In genomic region chr2:166280651-166281127, GRCm38 (mm10) we compare ENCODE assay signal across 10 mouse cellular contexts.
DNase-seq lines count a peak whose midpoint lies in the region; ATAC-seq and TF ChIP-seq lines count a peak whose summit lies in the region.
"Had no signal": no experiment of that assay in that cellular context is flagged by ENCODE, and none has a peak within 500 bp of the region (broad histone marks: within the 10 kb centered on the region; RNA-seq: fewer than 3 reads in every experiment).

No protein-coding gene starts in this region.

- peak; percentile 40 for DNase-seq in gastrocnemius, adult 2 months
- DNase-seq in gastrocnemius, postnatal 4 days (ENCODE audit: low spot score in 2 of 2), result no peak
- peak; percentile 35 for DNase-seq in Patski (ENCODE audit: low read depth, low spot score)
- DNase-seq in forebrain, embryonic 14.5 days (ENCODE audit: low spot score), result peak; percentile 60
- no peak for DNase-seq in limb, embryonic 10.5 days (ENCODE audit: low spot score)
- DNase-seq in retina, postnatal 1 day, result no peak
- no peak for DNase-seq in layer of hippocampus, postnatal 36 days
- no peak for DNase-seq in adrenal gland, adult 18-20 months (ENCODE audit: low spot score in 2 of 2)
- DNase-seq: adrenal gland, postnatal 14 days had no signal

- H3K9me3 ChIP-seq in forebrain, embryonic 14.5 days (replicated peaks; ENCODE audit: control insufficient read depth, low read length), result 0 out of 2 replicates have a peak, but pooled peaks cover 5% of the 10 kb centered on the region
- H3K9me3 ChIP-seq in limb, embryonic 10.5 days (replicated peaks), result no peaks in the 10 kb centered on the region

- peak overlapping the region; percentile 24; the same call in 1 of the 2 replicates for H3K27ac ChIP-seq in gastrocnemius, adult 2 months
- H3K27ac ChIP-seq in forebrain, embryonic 14.5 days (ENCODE audit: low read depth, low read length), result no peak overlapping the region
- H3K27ac ChIP-seq in limb, embryonic 10.5 days, result peak overlapping the region; percentile 63

- H3K4me1 ChIP-seq in forebrain, embryonic 14.5 days (ENCODE audit: control insufficient read depth, insufficient read depth, low read length), result no peaks in the 10 kb centered on the region
- H3K4me1 ChIP-seq in limb, embryonic 10.5 days, result peaks cover 16% of the 10 kb centered on the region

- intact Hi-C loops in gastrocnemius, adult 2 months (cut with DNase I), result no loop called here

- H3K4me2 ChIP-seq in forebrain, embryonic 14.5 days (ENCODE audit: low read length), result no peak overlapping the region

- POLR2A ChIA-PET in Patski (lab: Charles Lee), result interaction anchor here (0.6 kb wide), 1 partner anchor 14 kb away, joined by 3 read pairs; no protein-coding TSS in a partner anchor

- H3K4me3 ChIP-seq in gastrocnemius, adult 2 months, result no peak overlapping the region
- no peak overlapping the region for H3K4me3 ChIP-seq in forebrain, embryonic 14.5 days (ENCODE audit: low read depth, low read length)
- H3K4me3 ChIP-seq in limb, embryonic 10.5 days, result no peak overlapping the region
- H3K4me3 ChIP-seq: myocyte had no signal

- no peaks in the 10 kb centered on the region for H3K36me3 ChIP-seq in forebrain, embryonic 14.5 days (ENCODE audit: control insufficient read depth, insufficient read depth, low read length)
- no peaks in the 10 kb centered on the region for H3K36me3 ChIP-seq in limb, embryonic 10.5 days

- in situ Hi-C loops in Patski (cut with MboI; ENCODE audit: low pct_unique_long_range_greater_than_20kb), result no loop called here

- ATAC-seq in Patski, result peak; percentile 65
- peak; percentile 72 for ATAC-seq in forebrain, embryonic 14.5 days

- H3K9ac ChIP-seq in forebrain, embryonic 14.5 days (ENCODE audit: low read length), result no peak overlapping the region

- no peak for TF ChIP-seq CTCF in gastrocnemius, adult 2 months (IDR thresholded peaks at IDR 0.05)
- no peak for TF ChIP-seq CTCF in Patski (IDR thresholded peaks at IDR 0.05)

- WGBS in forebrain, embryonic 14.5 days, result 41% methylated on average over 5 of the region's 5 CpGs
- WGBS in limb, embryonic 10.5 days, result 55% methylated on average over 5 of the region's 5 CpGs

- CTCF ChIA-PET in Patski (lab: Charles Lee), result interaction anchor here (1.1 kb wide), 1 partner anchor 20 kb away, joined by 4 read pairs; no protein-coding TSS in a partner anchor

- H3K27me3 ChIP-seq in Patski, result no peaks in the 10 kb centered on the region
- no peaks in the 10 kb centered on the region for H3K27me3 ChIP-seq in forebrain, embryonic 14.5 days (replicated peaks; ENCODE audit: control insufficient read depth, insufficient read depth, low read length)
- no peaks in the 10 kb centered on the region for H3K27me3 ChIP-seq in limb, embryonic 10.5 days (ENCODE audit: low read depth, poor library complexity, severe bottlenecking)

Comparison
In these comparisons a context has a peak if more than half of its experiments do, and no peak if none do; other contexts are left out.
1. DNase-seq: peak in gastrocnemius, adult 2 months (single experiment), Patski (single experiment) and forebrain, embryonic 14.5 days (single experiment); none in gastrocnemius, postnatal 4 days (0 of 2), limb, embryonic 10.5 days (single experiment), retina, postnatal 1 day (single experiment), layer of hippocampus, postnatal 36 days (0 of 2) and adrenal gland, adult 18-20 months (0 of 2).